Mouse (Mus musculus): ENCODE data around the gene Armt1. TPM values are rescaled to one million over a fixed set of nuclear protein-coding genes. Genes with fewer than 3 reads are reported as not detected.

Gene Armt1
- polyA plus RNA-seq, 1 experiment from 2014 or later = 9.0 TPM

GRCm38 (mm10) chr10:4481695-4482094 is 49.4 kb downstream of the Armt1 start:
- DNase-seq (ENCODE audit: low spot score) (no peak), ATAC-seq (no peak)
- no peaks in the 10 kb centered on the region for H3K4me1 ChIP-seq (ENCODE audit: insufficient read depth, low read depth, low read length)
- 73% methylated on average over 8 of the region's 8 CpGs for WGBS
- H3K27me3 ChIP-seq (replicated peaks; ENCODE audit: insufficient read depth, low read length) = no peaks in the 10 kb centered on the region
- no peak overlapping the region for H3K4me3 ChIP-seq (ENCODE audit: low read depth, low read length)
- no peaks in the 10 kb centered on the region for H3K9me3 ChIP-seq (ENCODE audit: low read length)
- H3K36me3 ChIP-seq (ENCODE audit: insufficient read depth, low read length) = no peaks in the 10 kb centered on the region
- H3K9ac ChIP-seq (replicated peaks; ENCODE audit: low read depth) = no peak overlapping the region
- TF ChIP-seq CTCF (IDR thresholded peaks at IDR 0.05) (no peak), EP300 (IDR thresholded peaks at IDR 0.05) (no peak)
- H3K27ac ChIP-seq (ENCODE audit: low read length) = no peak overlapping the region
- no peak overlapping the region for H3K4me2 ChIP-seq (replicated peaks; ENCODE audit: low read depth, low read length)

DNA sequence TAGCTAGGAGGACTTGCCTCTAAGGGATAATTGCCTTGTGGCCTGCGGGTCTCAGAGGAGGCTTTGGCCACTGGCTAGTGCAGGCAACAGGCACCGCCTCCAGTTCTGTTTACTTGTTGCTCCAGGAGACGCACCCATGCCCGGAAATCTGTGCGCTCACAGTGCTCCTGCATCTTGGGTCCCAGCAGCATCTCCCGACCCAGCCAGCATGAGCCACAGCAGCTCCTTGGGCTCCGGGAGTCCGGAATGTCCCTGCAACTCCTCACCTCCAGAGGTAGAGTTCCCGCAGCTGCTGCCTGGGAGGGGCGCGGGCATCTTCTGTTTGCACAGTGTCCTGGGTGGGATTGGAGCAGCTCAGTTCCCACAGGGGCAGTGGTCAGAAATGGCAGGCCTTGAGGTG is 50.1 kb downstream of the Armt1 start, which contains the start of gene Ccdc170:
Gene Ccdc170 (plus strand): TSS at position 148 of the 400 bp plus-strand sequence.
- ATAC-seq (peak; percentile 40; the same call in 1 of the 2 replicates), DNase-seq (ENCODE audit: low spot score) (no peak)
- H3K9me3 ChIP-seq (ENCODE audit: low read length) = no peaks in the 10 kb centered on the region
- 45% methylated on average over 11 of the region's 11 CpGs for WGBS
- no peak within 1 kb of the TSS for H3K27ac ChIP-seq (ENCODE audit: low read length)
- no peak within 1 kb of the TSS for H3K4me2 ChIP-seq (replicated peaks; ENCODE audit: low read depth, low read length)
- no peaks in the 10 kb centered on the region for H3K27me3 ChIP-seq (replicated peaks; ENCODE audit: insufficient read depth, low read length)
- H3K4me1 ChIP-seq (ENCODE audit: insufficient read depth, low read depth, low read length) = no peaks in the 10 kb centered on the region
- TF ChIP-seq EP300 (IDR thresholded peaks at IDR 0.05) (no peak), CTCF (IDR thresholded peaks at IDR 0.05) (no peak)
- no peaks in the 10 kb centered on the region for H3K36me3 ChIP-seq (ENCODE audit: insufficient read depth, low read length)
- no peak within 1 kb of the TSS for H3K4me3 ChIP-seq (ENCODE audit: low read depth, low read length)
- H3K9ac ChIP-seq (replicated peaks; ENCODE audit: low read depth) = no peak within 1 kb of the TSS

DNA sequence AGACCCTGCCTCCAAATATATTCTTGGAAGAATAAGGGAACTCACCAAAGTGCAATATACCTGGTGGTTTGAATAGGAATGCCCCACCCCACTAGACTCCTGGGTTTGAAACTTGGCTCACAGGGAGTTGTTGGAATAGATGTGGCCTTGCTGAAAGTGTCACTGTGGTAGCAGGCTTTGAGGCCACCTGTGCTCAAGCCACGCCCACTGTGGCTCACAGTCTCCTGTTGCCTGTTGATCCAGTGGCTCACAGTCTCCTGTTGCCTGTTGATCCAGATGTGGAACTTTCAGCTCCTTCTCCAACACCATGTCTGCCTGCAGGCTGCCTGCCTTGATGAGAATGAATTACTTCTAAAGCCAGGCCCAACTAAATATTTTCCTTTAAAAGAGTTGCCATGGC is 51.6 kb downstream of the Armt1 start:
- WGBS = 86% methylated on average over 1 of the region's 1 CpGs
- H3K4me3 ChIP-seq (ENCODE audit: low read depth, low read length) = no peak overlapping the region
- H3K4me1 ChIP-seq (ENCODE audit: insufficient read depth, low read depth, low read length) = no peaks in the 10 kb centered on the region
- no peak overlapping the region for H3K9ac ChIP-seq (replicated peaks; ENCODE audit: low read depth)
- ATAC-seq = no peak
- no peaks in the 10 kb centered on the region for H3K9me3 ChIP-seq (ENCODE audit: low read length)
- H3K4me2 ChIP-seq (replicated peaks; ENCODE audit: low read depth, low read length) = no peak overlapping the region
- no peak for TF ChIP-seq EP300 (IDR thresholded peaks at IDR 0.05)
- TF ChIP-seq CTCF (IDR thresholded peaks at IDR 0.05) = no peak
- no peaks in the 10 kb centered on the region for H3K27me3 ChIP-seq (replicated peaks; ENCODE audit: insufficient read depth, low read length)
- no peak for DNase-seq (ENCODE audit: low spot score)
- no peaks in the 10 kb centered on the region for H3K36me3 ChIP-seq (ENCODE audit: insufficient read depth, low read length)
- H3K27ac ChIP-seq (ENCODE audit: low read length) = no peak overlapping the region

GRCm38 (mm10) chr10:4484986-4485385 is 52.7 kb downstream of the Armt1 start:
- Histone ChIP-seq H3K27me3 (replicated peaks; ENCODE audit: insufficient read depth, low read length) (no peaks in the 10 kb centered on the region), H3K36me3 (ENCODE audit: insufficient read depth, low read length) (no peaks in the 10 kb centered on the region), H3K9me3 (ENCODE audit: low read length) (no peaks in the 10 kb centered on the region), H3K4me2 (replicated peaks; ENCODE audit: low read depth, low read length) (no peak overlapping the region), H3K9ac (replicated peaks; ENCODE audit: low read depth) (no peak overlapping the region), H3K4me3 (ENCODE audit: low read depth, low read length) (no peak overlapping the region), H3K4me1 (ENCODE audit: insufficient read depth, low read depth, low read length) (no peaks in the 10 kb centered on the region), H3K27ac (ENCODE audit: low read length) (no peak overlapping the region)
- DNase-seq (ENCODE audit: low spot score) = no peak
- WGBS = 72% methylated on average over 9 of the region's 9 CpGs
- no peak for TF ChIP-seq CTCF (IDR thresholded peaks at IDR 0.05)
- TF ChIP-seq EP300 (IDR thresholded peaks at IDR 0.05) = no peak
- no peak for ATAC-seq

GRCm38 (mm10) chr10:4489865-4490264 is 57.6 kb downstream of the Armt1 start:
- H3K4me1 ChIP-seq (ENCODE audit: insufficient read depth, low read depth, low read length) = no peaks in the 10 kb centered on the region
- WGBS = 73% methylated on average over 5 of the region's 5 CpGs
- ATAC-seq (no peak), DNase-seq (ENCODE audit: low spot score) (no peak)
- no peak overlapping the region for H3K4me3 ChIP-seq (ENCODE audit: low read depth, low read length)
- H3K27ac ChIP-seq (ENCODE audit: low read length) = no peak overlapping the region
- no peaks in the 10 kb centered on the region for H3K9me3 ChIP-seq (ENCODE audit: low read length)
- TF ChIP-seq CTCF (IDR thresholded peaks at IDR 0.05) = no peak
- H3K36me3 ChIP-seq (ENCODE audit: insufficient read depth, low read length) = no peaks in the 10 kb centered on the region
- no peaks in the 10 kb centered on the region for H3K27me3 ChIP-seq (replicated peaks; ENCODE audit: insufficient read depth, low read length)
- H3K9ac ChIP-seq (replicated peaks; ENCODE audit: low read depth) = no peak overlapping the region
- H3K4me2 ChIP-seq (replicated peaks; ENCODE audit: low read depth, low read length) = no peak overlapping the region

GRCm38 (mm10) chr10:4491281-4491680 is 59.0 kb downstream of the Armt1 start:
- TF ChIP-seq CTCF (IDR thresholded peaks at IDR 0.05) = no peak
- TF ChIP-seq EP300 (IDR thresholded peaks at IDR 0.05) = no peak
- H3K4me3 ChIP-seq (ENCODE audit: low read depth, low read length) = no peak overlapping the region
- DNase-seq (ENCODE audit: low spot score) (no peak), ATAC-seq (no peak)
- no peak overlapping the region for H3K4me2 ChIP-seq (replicated peaks; ENCODE audit: low read depth, low read length)
- no peaks in the 10 kb centered on the region for H3K36me3 ChIP-seq (ENCODE audit: insufficient read depth, low read length)
- H3K9ac ChIP-seq (replicated peaks; ENCODE audit: low read depth) = no peak overlapping the region
- no peaks in the 10 kb centered on the region for H3K9me3 ChIP-seq (ENCODE audit: low read length)
- H3K4me1 ChIP-seq (ENCODE audit: insufficient read depth, low read depth, low read length) = no peaks in the 10 kb centered on the region
- H3K27me3 ChIP-seq (replicated peaks; ENCODE audit: insufficient read depth, low read length) = no peaks in the 10 kb centered on the region
- no peak overlapping the region for H3K27ac ChIP-seq (ENCODE audit: low read length)
- WGBS = 39% methylated on average over 2 of the region's 3 CpGs

DNA sequence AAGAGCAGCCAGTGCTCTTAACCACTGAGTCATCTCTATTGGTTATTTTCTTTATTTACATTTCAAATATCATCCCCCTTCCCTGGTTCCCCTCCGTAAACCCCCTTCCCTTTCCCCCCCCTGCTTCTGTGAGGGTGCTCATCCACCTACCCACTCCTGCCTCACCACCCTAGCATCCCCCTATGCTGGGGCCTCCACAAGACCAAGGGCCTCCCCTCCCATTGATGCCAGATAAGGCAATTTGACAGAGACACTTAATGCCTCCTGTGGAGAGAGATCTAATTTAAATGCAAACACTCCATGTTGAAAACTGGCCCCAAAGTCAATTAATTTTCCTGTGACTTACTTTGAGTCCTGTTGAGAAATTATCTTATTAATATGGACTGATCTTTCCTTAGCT is 59.8 kb downstream of the Armt1 start:
- WGBS = 33% methylated on average over 1 of the region's 1 CpGs
- Histone ChIP-seq H3K27me3 (replicated peaks; ENCODE audit: insufficient read depth, low read length) (no peaks in the 10 kb centered on the region), H3K4me3 (ENCODE audit: low read depth, low read length) (no peak overlapping the region), H3K9me3 (ENCODE audit: low read length) (no peaks in the 10 kb centered on the region), H3K4me2 (replicated peaks; ENCODE audit: low read depth, low read length) (no peak overlapping the region), H3K36me3 (ENCODE audit: insufficient read depth, low read length) (no peaks in the 10 kb centered on the region), H3K4me1 (ENCODE audit: insufficient read depth, low read depth, low read length) (no peaks in the 10 kb centered on the region), H3K9ac (replicated peaks; ENCODE audit: low read depth) (no peak overlapping the region), H3K27ac (ENCODE audit: low read length) (no peak overlapping the region)
- TF ChIP-seq EP300 (IDR thresholded peaks at IDR 0.05) (no peak), CTCF (IDR thresholded peaks at IDR 0.05) (no peak)
- DNase-seq (ENCODE audit: low spot score) (no peak), ATAC-seq (no peak)
